Mouse (Mus musculus) olfactory bulb, adult 2 months (tissue): ENCODE results near the gene Cyp2w1.

Experiments
- CTCF ChIP-seq: fragments of 200-500 bp; IDR thresholded peaks from 2 replicates; pipeline ENCODE4 v1.5.1; 2012; ENCODE audit warnings: low read depth, mild to moderate bottlenecking, low read length, moderate library complexity; ENCODE audit not compliant: insufficient read depth
- POLR2A ChIP-seq: fragments of 200-500 bp; IDR thresholded peaks from 2 replicates; pipeline ENCODE4 v1.6.1; 2012; ENCODE audit warnings: mild to moderate bottlenecking, low read depth, low read length, moderate library complexity; ENCODE audit not compliant: insufficient read depth

DNA sequence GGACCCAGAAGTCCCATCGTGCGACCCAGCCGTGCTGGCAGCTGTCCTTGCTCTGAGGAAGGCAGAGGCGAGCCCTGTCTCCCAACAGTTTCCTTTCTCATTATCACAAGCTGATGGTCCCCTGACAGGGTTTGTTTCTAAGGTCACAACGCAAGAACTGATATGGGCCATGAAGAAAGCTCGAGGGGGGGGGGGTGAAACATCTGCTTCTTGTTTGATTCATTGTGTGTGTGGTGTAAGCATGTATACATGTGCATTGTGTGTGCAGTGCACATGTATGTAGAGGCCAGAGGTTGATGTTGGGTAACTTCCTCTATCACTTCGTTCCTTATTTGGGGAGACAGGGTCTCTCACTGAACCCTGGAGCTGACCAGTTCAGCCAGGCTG lies 24.8 kb upstream of the Cyp2w1 start:
- TF ChIP-seq CTCF: no peak
- no peak for TF ChIP-seq POLR2A
